Mouse (Mus musculus) heart, embryonic 14.5 days (tissue): ENCODE results near the gene Gm17677. TPM values are rescaled to one million over a fixed set of nuclear protein-coding genes. Genes with fewer than 3 reads are reported as not detected.

Experiments used
- ATAC-seq: fragments of 200-750 bp; cut with Nextera tagmentation; 2 replicates; pipeline ENCODE4 v1.8.0; 2017; ENCODE audit warnings: low read depth, moderate TSS enrichment; ENCODE audit not compliant: insufficient number of reproducible peaks, insufficient read depth, low FRiP score
- H3K27ac ChIP-seq, 2 experiments: fragments of 200-500 bp in 1 of 2; fragments of 300-500 bp in 1 of 2; sonication (generic) in 1 of 2; replicated peaks in 1 of 2; 2 replicates each; pipeline ENCODE4 v1.5.1; 2012 to 2014; ENCODE audit warnings: low read depth in 2 of 2, low read length in 2 of 2, control low read depth in 1 of 2, mild to moderate bottlenecking in 1 of 2, mixed read lengths in 1 of 2; ENCODE audit not compliant: control insufficient read depth in 1 of 2, insufficient read depth in 1 of 2
- H3K27me3 ChIP-seq: fragments of 300-500 bp; sonication (generic); 2 replicates; pipeline ENCODE4 v1.6.1; 2014; ENCODE audit warnings: mild to moderate bottlenecking, low read length, control low read depth; ENCODE audit not compliant: control insufficient read depth, insufficient read depth
- H3K36me3 ChIP-seq: fragments of 300-500 bp; sonication (generic); 2 replicates; pipeline ENCODE4 v1.6.1; 2014; ENCODE audit warnings: mild to moderate bottlenecking, control low read depth, low read length, mixed read lengths; ENCODE audit not compliant: control insufficient read depth, insufficient read depth
- H3K4me1 ChIP-seq, 2 experiments: fragments of 200-500 bp in 1 of 2; fragments of 300-500 bp in 1 of 2; sonication (generic) in 1 of 2; 2 replicates each; pipeline ENCODE4 v1.6.1; 2012 to 2014; ENCODE audit warnings: low read length in 2 of 2, control low read depth in 1 of 2, mixed read lengths in 1 of 2; ENCODE audit not compliant: control insufficient read depth in 2 of 2, insufficient read depth in 2 of 2
- H3K4me2 ChIP-seq: fragments of 300-500 bp; sonication (generic); 2 replicates; pipeline ENCODE4 v1.6.1; 2014; ENCODE audit warnings: mild to moderate bottlenecking, low read length
- H3K4me3 ChIP-seq, 2 experiments: fragments of 200-500 bp in 1 of 2; fragments of 300-500 bp in 1 of 2; sonication (generic) in 1 of 2; 2 replicates each; pipeline ENCODE4 v1.5.1; 2012 to 2014; ENCODE audit warnings: low read length in 2 of 2, mild to moderate bottlenecking in 2 of 2, control low read depth in 1 of 2, low read depth in 1 of 2, moderate library complexity in 1 of 2; ENCODE audit not compliant: control insufficient read depth in 1 of 2, insufficient read depth in 1 of 2
- H3K9ac ChIP-seq: fragments of 300-500 bp; sonication (generic); 2 replicates; pipeline ENCODE4 v1.6.1; 2014; ENCODE audit warnings: mild to moderate bottlenecking, low read length
- H3K9me3 ChIP-seq: fragments of 300-500 bp; sonication (generic); 2 replicates; pipeline ENCODE4 v1.6.1; 2016; ENCODE audit warnings: low read length, control low read depth; ENCODE audit not compliant: control insufficient read depth
- WGBS: fragments of 180-500 bp; shearing (Covaris S2); extraction: QIAGEN DNeasy Blood & Tissue Kit; methylation state at CpG from one replicate; pipeline ENCODE4 v1.1.7; 2014; 5-methylcytosine and 5-hydroxymethylcytosine counted together
- polyA plus RNA-seq: library from polyadenylated mRNA; unstranded; fragments of >200 nt; fragmentation: Nextera tagmentation; extraction: Ambion mirVana; gene quantifications from 2 replicates; pipeline ENCODE4 v1.2.1, GENCODE M21; 2014

The Gm17677 gene
- polyA plus RNA-seq = not detected in 2 replicates

- H3K9me3 ChIP-seq = 0 out of 2 replicates have a peak, but pooled peaks cover 6% of the 10 kb centered on the region
Observed at GRCm38 (mm10) chr9:35740749-35741148, at the start of gene Gm17677. Gene Gm17677 (plus strand): TSS chr9:35741049.

GRCm38 (mm10) chr9:35691924-35692323 lies 48.9 kb upstream of the Gm17677 start:
- no peak overlapping the region for H3K4me2 ChIP-seq
- no peak overlapping the region for H3K27ac ChIP-seq
- no peaks in the 10 kb centered on the region for H3K27me3 ChIP-seq
- no peak overlapping the region for H3K9ac ChIP-seq
- no peaks in the 10 kb centered on the region for H3K36me3 ChIP-seq
- no peak for ATAC-seq
- H3K4me1 ChIP-seq = no peaks in the 10 kb centered on the region
- no peaks in the 10 kb centered on the region for H3K9me3 ChIP-seq
- no peak overlapping the region for H3K4me3 ChIP-seq

More at GRCm38 (mm10) chr9:35740749-35741148, at the start of gene Gm17677:
- no peaks in the 10 kb centered on the region for H3K36me3 ChIP-seq
- H3K27ac ChIP-seq = no peak within 1 kb of the TSS
- no peak within 1 kb of the TSS for H3K9ac ChIP-seq
- ATAC-seq = no peak
- no peaks in the 10 kb centered on the region for H3K27me3 ChIP-seq
- no peak within 1 kb of the TSS for H3K4me2 ChIP-seq
- H3K4me3 ChIP-seq = no peak within 1 kb of the TSS
- no peaks in the 10 kb centered on the region for H3K4me1 ChIP-seq

GRCm38 (mm10) chr9:35707265-35707664 lies 33.6 kb upstream of the Gm17677 start:
- Histone ChIP-seq H3K36me3 (no peaks in the 10 kb centered on the region), H3K27me3 (no peaks in the 10 kb centered on the region), H3K4me1 (no peaks in the 10 kb centered on the region), H3K9me3 (no peaks in the 10 kb centered on the region), H3K4me2 (no peak overlapping the region), H3K4me3 (no peak overlapping the region), H3K9ac (no peak overlapping the region), H3K27ac (no peak overlapping the region)
- ATAC-seq = no peak

GRCm38 (mm10) chr9:35756843-35757242 lies 16.0 kb downstream of the Gm17677 start:
- no peaks in the 10 kb centered on the region for H3K4me1 ChIP-seq
- H3K9ac ChIP-seq = no peak overlapping the region
- no peak overlapping the region for H3K4me2 ChIP-seq
- no peaks in the 10 kb centered on the region for H3K36me3 ChIP-seq
- H3K27me3 ChIP-seq = no peaks in the 10 kb centered on the region
- no peaks in the 10 kb centered on the region; the same call in 1 of the 2 replicates for H3K9me3 ChIP-seq
- H3K27ac ChIP-seq = no peak overlapping the region
- H3K4me3 ChIP-seq = no peak overlapping the region
- no peak for ATAC-seq

GRCm38 (mm10) chr9:35778009-35778408 lies 37.2 kb downstream of the Gm17677 start, which contains the start of gene Gm17727:
Gene Gm17727 (minus strand): TSS chr9:35778109.
- no peak within 1 kb of the TSS for H3K27ac ChIP-seq
- H3K4me1 ChIP-seq = no peaks in the 10 kb centered on the region
- no peak for ATAC-seq
- H3K27me3 ChIP-seq = no peaks in the 10 kb centered on the region
- H3K4me3 ChIP-seq = no peak within 1 kb of the TSS
- 44% methylated on average over 3 of the region's 3 CpGs for WGBS
- H3K4me2 ChIP-seq = no peak within 1 kb of the TSS
- H3K36me3 ChIP-seq = no peaks in the 10 kb centered on the region
- 0 out of 2 replicates have a peak, but pooled peaks cover 7% of the 10 kb centered on the region for H3K9me3 ChIP-seq
- H3K9ac ChIP-seq = no peak within 1 kb of the TSS

- Histone ChIP-seq H3K27me3 (no peaks in the 10 kb centered on the region), H3K27ac (no peak within 1 kb of the TSS), H3K36me3 (no peaks in the 10 kb centered on the region), H3K9me3 (no peaks in the 10 kb centered on the region), H3K4me2 (no peak within 1 kb of the TSS), H3K4me3 (no peak within 1 kb of the TSS), H3K9ac (no peak within 1 kb of the TSS), H3K4me1 (no peaks in the 10 kb centered on the region)
- 84% methylated on average over 3 of the region's 3 CpGs for WGBS
- ATAC-seq = no peak
Observed at GRCm38 (mm10) chr9:35790001-35790400, 49.2 kb downstream of the Gm17677 start, which contains the start of the genes Gm27235 and D730048I06Rik. Gene Gm27235 (minus strand): TSS chr9:35790101. Gene D730048I06Rik (minus strand): TSS chr9:35790112.

Other genes with a start within 250 kb of the Gm17677 start
- gene Gm1113, start 222.8 kb upstream of the Gm17677 start, polyA plus RNA-seq = not detected in 2 replicates
- 0.73 and 0.89 TPM in 2 replicates for gene Ddx25, start 182.5 kb upstream of the Gm17677 start, polyA plus RNA-seq
- gene Pus3, start 182.5 kb upstream of the Gm17677 start, polyA plus RNA-seq = 13.8 and 14.4 TPM in 2 replicates
- 0.26 and 0.28 TPM in 2 replicates for gene Pate2, start 170.8 kb upstream of the Gm17677 start, polyA plus RNA-seq
- gene Hyls1, start 170.7 kb upstream of the Gm17677 start, polyA plus RNA-seq = 14.8 and 15.8 TPM in 2 replicates
- gene Pate4, start 129.1 kb upstream of the Gm17677 start, polyA plus RNA-seq = not detected in 2 replicates
- not detected in 2 replicates for gene Pate3, start 92.8 kb upstream of the Gm17677 start, polyA plus RNA-seq
- not detected in 2 replicates for gene Pate1, start 53.7 kb upstream of the Gm17677 start, polyA plus RNA-seq
- not detected in 2 replicates for gene Gm17727, start 37.1 kb downstream of the Gm17677 start, polyA plus RNA-seq
- gene Gm27235, start 49.1 kb downstream of the Gm17677 start, polyA plus RNA-seq = not detected in 2 replicates
- not detected in 2 replicates for gene D730048I06Rik, start 49.1 kb downstream of the Gm17677 start, polyA plus RNA-seq
- not detected in 2 replicates for gene 9230110F15Rik, start 103.1 kb downstream of the Gm17677 start, polyA plus RNA-seq
- not detected in 2 replicates for gene 9230113P08Rik, start 167.4 kb downstream of the Gm17677 start, polyA plus RNA-seq